Mouse (Mus musculus) embryonic stem cell, embryonic (primary cell): ENCODE results near the gene Cd72.

Source experiments
- CTCF ChIA-PET, 4 experiments: fragments of 300-600 bp in 2 of 4; fragments of 350-600 bp in 2 of 4; sonication (Branson Sonifier 250); formaldehyde crosslinking; loops; one replicate each; lab custom pipeline; 2022; ENCODE audit warnings: inconsistent platforms in 2 of 4; lab: Charles Lee
- POLR2A ChIA-PET, 4 experiments: fragments of 300-600 bp in 2 of 4; fragments of 350-600 bp in 2 of 4; sonication (Branson Sonifier 250); formaldehyde crosslinking; loops; one replicate each; lab custom pipeline; 2022; ENCODE audit warnings: antibody characterized with exemption in 4 of 4, inconsistent platforms in 1 of 4; lab: Charles Lee

Cd72 gene

DNA sequence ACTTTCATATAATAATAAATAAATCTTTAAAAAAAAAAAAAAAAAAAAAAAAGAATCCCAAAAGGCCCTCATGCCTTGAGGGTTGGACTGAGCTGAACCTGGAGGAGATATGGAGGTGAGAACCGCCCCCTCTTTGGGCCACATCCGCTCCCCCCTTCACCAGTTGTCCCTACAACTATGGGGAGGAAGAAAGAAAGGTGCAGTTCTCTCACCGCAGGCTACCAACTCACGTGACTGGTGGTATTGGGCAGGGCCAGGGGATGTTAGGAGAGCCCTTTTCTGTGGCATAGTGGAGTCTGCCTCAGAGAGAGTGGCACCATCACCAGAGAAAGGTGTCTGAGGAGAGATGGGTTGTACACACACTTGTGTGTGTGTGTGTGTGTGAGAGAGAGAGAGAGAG lies 2.0 kb upstream of the Cd72 start:
- ChIA-PET CTCF (interaction anchor here (0.5 to 1.1 kb wide), 9 partner anchors 10 to 1518 kb away, joined by 3 to 7 read pairs (median 4); no protein-coding TSS in a partner anchor), POLR2A (interaction anchor here in 2 of 4 experiments (0.6 to 1.5 kb wide), 4 partner anchors 11 to 224 kb away, joined by 3 read pairs; partner anchors contain the start of gene Arhgef39 (in 1 of the 2))

DNA sequence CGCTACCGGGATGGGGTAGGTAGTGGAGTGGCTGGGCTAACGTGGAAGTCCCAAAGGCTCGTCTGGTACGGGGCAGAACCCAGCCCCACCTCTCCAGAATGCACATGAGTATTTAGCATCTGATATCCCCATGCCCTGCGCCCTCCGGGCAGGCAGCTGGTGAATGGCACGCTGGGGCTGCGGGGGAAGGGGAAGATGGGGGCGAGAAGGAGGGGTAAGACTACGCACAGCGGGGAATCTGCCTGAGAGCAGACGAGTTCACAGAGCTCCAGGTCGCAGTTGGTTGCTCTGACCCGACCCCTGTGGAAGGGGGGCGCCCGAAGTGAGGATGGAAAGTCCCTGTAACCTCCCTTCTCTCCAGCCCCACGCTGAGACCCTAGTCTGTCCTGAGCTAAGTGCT lies 1.0 kb downstream of the Cd72 start:
- ChIA-PET CTCF (interaction anchor here in 2 of 4 experiments (0.6 to 1.5 kb wide), 6 partner anchors 10 to 121 kb away, joined by 3 to 4 read pairs (median 3); no protein-coding TSS in a partner anchor), POLR2A (interaction anchor here in 3 of 4 experiments (0.9 to 1.4 kb wide), 4 partner anchors 8 to 16 kb away, joined by 3 read pairs; no protein-coding TSS in a partner anchor)

DNA sequence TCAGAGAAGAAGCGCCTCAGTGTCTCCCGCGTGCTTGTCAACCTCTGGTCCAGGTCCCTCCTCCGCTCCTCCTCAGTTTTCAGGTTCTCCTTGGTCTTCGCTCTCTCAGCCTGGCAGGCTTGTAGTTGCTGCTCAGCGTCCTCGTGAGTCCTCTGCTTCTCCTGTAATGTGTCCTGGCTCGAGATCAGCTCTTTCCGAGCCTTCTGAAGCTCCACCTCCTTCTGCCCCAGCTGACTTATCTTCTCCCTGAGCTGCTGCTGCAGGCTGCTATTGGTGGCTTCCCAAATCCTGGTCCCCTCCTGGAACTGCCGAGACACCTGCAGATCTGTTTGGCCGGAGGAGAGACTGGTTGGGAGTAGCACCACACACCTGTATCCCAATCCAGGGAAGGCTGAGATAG lies 2.1 kb downstream of the Cd72 start:
- CTCF ChIA-PET: interaction anchor here in 2 of 4 experiments (0.6 to 1.6 kb wide), 2 partner anchors 47 to 1133 kb away, joined by 3 read pairs; partner anchors contain the start of gene Arhgef39 (in 1 of the 2)
- POLR2A ChIA-PET: interaction anchor here in 2 of 4 experiments (0.6 to 1.3 kb wide), 4 partner anchors 9 to 29 kb away, joined by 3 to 4 read pairs (median 3); partner anchors contain the start of gene Tesk1 (in 1 of the 2)

DNA sequence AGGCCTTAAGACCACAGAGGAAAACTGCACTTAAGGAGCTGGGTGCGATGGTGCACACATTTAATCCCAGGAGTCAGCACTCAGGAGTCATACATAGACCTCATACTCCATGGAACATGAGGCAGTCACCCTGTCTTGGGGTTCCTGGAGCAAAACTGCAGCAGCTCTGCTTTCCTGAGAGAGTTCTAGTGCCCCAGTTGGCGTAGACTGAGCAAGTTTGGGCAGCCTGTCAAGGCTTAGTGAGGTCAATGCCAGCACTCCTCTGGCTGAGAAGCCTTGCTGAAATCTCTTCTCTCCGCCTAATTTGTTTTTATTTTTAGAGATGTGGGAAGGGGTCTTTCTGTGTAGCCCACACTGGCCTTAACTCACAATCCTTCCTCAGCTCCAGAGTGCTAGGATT lies 5.9 kb downstream of the Cd72 start:
- POLR2A ChIA-PET: interaction anchor here in 1 of 4 experiments (0.6 to 1.6 kb wide), 2 partner anchors 43 to 96 kb away, joined by 3 to 8 read pairs; no protein-coding TSS in a partner anchor
- CTCF ChIA-PET: interaction anchor here in 3 of 4 experiments (0.5 to 1.6 kb wide), 3 partner anchors 16 to 394 kb away, joined by 3 to 8 read pairs (median 6); no protein-coding TSS in a partner anchor

DNA sequence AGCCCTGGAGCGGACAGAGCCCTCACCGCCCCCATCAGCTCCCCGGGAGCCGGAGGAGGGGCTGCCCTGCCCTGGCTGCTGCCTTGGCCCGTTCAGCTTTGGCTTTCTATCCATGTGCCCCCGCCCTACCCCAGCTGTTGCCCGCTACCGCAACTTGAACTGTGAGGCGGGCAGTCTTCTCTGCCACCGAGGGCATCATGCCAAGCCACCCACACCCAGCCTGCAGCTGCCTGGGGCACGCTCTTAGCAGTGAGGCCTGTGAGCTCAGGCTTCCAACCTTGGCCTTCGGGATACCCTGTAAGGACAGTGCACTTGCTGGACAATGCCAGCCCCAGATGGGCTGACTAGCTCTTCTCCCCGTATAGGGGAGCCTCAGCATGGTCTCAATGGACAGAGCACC lies 7.2 kb downstream of the Cd72 start:
- ChIA-PET CTCF (interaction anchor here (0.6 to 1.6 kb wide), 7 partner anchors 10 to 81 kb away, joined by 3 to 8 read pairs (median 4); no protein-coding TSS in a partner anchor), POLR2A (interaction anchor here in 2 of 4 experiments (1.3 to 1.6 kb wide), 2 partner anchors 44 to 46 kb away, joined by 3 read pairs; no protein-coding TSS in a partner anchor)

DNA sequence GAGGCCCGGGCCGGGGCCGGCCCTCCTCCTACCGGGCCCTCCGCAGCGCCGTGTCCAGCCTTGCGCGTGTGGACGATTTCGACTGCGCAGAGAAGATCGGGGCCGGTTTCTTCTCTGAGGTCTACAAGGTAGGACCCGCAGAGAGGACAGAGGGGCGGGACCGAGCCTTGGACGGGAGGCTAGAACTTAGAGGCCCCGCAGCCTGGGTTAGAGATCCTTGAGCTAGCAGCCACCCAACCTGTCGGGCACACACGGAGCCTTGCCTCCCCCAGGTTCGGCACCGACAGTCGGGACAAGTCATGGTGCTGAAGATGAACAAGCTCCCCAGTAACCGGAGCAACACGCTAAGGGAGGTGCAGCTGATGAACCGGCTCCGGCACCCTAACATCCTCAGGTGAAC lies 10.9 kb downstream of the Cd72 start:
- ChIA-PET CTCF (interaction anchor here (0.5 to 1.3 kb wide), 9 partner anchors 10 to 378 kb away, joined by 3 to 8 read pairs (median 4); no protein-coding TSS in a partner anchor), POLR2A (interaction anchor here in 3 of 4 experiments (0.6 to 1.4 kb wide), 21 partner anchors 8 to 443 kb away, joined by 3 to 9 read pairs (median 4); partner anchors contain the start of genes Ccdc107 (in 3 of the 3), Arhgef39 (in 1 of the 3), Cd72 (in 1 of the 3) and Creb3 (in 1 of the 3))

DNA sequence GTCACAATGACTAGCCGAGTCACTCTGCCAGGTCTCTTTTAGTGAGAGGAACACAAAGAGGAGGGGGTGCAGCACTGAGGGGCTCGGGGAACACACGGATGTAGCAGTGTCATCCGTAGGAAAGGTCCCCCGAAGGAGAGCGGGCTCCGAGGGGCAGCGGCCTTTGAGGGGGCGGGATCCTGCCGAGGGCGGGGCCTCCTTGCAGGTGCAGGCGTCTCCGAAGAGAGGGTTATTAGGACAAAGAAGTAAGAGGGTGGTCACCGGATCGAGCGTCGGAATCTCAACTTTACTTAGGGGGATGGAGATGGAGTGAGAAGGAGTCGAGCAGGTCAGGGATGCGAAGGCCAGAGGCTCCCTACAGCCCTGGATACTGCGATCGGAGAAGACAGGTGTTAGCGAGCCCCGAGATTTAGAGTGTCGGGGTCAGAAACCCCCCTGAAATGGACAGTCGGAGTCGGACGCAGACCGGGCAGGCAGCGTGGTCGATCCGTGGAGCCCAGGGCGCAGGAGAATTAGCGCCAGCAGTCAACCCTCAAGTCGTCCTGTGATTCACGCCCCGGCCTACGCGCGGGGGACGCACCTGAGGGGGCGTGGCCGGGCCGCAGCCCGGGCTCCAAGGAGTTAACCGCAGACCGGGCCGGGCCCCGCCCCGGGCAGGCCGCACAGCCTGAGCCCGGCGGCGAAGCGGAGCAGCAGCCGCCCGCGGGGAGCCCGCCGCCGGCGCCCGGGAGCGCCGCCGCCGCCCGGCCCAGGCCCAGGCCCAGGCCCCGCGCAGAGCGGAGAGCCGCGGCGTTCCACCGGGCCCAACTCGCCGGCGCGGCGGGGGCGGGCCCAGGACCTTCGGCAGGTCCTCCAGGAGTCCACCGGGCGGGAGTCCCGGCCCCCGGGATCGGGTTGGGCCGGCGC lies 11.7 kb downstream of the Cd72 start:
- CTCF ChIA-PET: interaction anchor here in 2 of 4 experiments (1.0 to 1.3 kb wide), 2 partner anchors 36 to 37 kb away, joined by 5 to 6 read pairs; no protein-coding TSS in a partner anchor
- POLR2A ChIA-PET: interaction anchor here in 2 of 4 experiments (1.0 to 1.4 kb wide), 4 partner anchors 9 to 86 kb away, joined by 3 to 7 read pairs (median 6); partner anchors contain the start of gene Ccdc107 (in 1 of the 2)

DNA sequence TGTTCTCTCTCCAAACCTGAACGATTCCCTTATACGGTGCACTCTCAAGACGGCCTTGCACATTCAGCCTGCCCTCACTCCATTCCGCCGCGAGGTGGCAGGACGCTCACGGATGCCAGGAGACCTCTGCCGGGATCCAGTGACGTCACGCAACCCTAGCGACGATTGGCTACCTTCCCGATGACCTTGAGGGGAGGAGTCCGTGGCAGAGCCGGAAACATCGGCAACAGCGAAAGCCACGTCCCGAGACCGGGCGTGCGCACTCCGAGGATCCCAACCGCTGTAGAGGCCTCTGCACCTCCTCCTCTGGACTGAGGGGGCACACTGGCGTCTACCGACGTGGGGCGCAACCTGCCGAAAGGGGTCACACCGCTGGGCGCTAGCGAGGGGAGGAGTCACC lies 12.4 kb downstream of the Cd72 start:
- CTCF ChIA-PET: interaction anchor here (1.0 to 1.8 kb wide), 6 partner anchors 10 to 88 kb away, joined by 3 to 14 read pairs (median 5); no protein-coding TSS in a partner anchor
- POLR2A ChIA-PET: interaction anchor here in 2 of 4 experiments (1.6 kb wide), 3 partner anchors 10 to 120 kb away, joined by 4 to 6 read pairs (median 5); partner anchors contain the start of genes Creb3 (in 1 of the 2) and Tln1 (in 1 of the 2)

DNA sequence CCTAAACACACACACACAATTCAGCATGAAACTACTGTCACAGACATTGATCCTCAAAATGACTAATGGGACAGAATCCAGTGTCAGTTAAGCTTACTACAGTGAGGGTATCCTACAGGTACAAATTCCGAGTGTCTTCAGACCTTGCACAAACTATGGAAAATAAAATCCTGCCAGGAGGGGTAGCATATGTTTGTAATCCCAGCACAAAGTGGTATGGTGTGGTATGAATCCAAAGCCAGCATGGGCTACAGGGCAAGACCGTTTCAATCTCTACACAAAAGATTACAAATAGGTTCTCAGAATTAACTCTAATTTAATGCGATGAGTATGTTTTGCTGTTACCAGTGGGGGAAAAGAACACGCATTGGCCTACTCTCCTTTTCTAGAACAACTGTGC lies 12.8 kb downstream of the Cd72 start, which contains the start of gene Tesk1:
Gene Tesk1 (plus strand): TSS at position 301 of the 400 bp plus-strand sequence.
- CTCF ChIA-PET: interaction anchor here (0.6 to 1.8 kb wide), 14 partner anchors 10 to 1533 kb away, joined by 3 to 14 read pairs (median 4); partner anchors contain the start of genes Arhgef39 (in 1 of the 4) and Tpm2 (in 1 of the 4)

DNA sequence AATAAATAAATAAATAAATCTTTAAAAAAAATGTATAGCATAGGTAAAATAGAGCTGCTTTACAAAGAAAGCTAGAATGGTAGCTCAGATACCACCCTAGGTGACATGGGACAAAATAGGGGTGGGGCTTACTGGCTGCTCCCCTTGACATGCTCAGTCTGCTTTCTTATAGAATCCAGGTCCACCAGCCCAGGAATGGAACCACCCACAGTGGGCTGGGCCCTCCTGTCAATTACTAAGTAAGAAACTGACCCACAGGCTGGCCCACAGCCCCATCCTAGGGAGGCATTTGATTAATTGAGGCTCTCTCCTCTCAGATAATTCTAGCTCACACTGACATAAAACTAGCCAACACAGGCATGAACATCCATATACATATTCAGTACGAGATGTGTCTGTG lies 21.6 kb downstream of the Cd72 start:
- ChIA-PET POLR2A (interaction anchor here in 3 of 4 experiments (0.6 to 2.0 kb wide), 10 partner anchors 8 to 1429 kb away, joined by 3 to 10 read pairs (median 4); partner anchors contain the start of genes Creb3 (in 1 of the 3), Tesk1 (in 1 of the 3) and Tln1 (in 1 of the 3)), CTCF (interaction anchor here (0.6 to 3.2 kb wide), 19 partner anchors 15 to 1419 kb away, joined by 3 to 23 read pairs (median 4); partner anchors contain the start of gene Sit1 (in 2 of the 4))

More for the DNA sequence above, 12.8 kb downstream of the Cd72 start, which contains the start of gene Tesk1:
- POLR2A ChIA-PET: interaction anchor here in 3 of 4 experiments (0.8 to 1.8 kb wide), 19 partner anchors 9 to 395 kb away, joined by 3 to 10 read pairs (median 4); partner anchors contain the start of genes Arhgef39 (in 2 of the 3), Ccdc107 (in 2 of the 3), Creb3 (in 1 of the 3) and Fam166b (in 1 of the 3)

DNA sequence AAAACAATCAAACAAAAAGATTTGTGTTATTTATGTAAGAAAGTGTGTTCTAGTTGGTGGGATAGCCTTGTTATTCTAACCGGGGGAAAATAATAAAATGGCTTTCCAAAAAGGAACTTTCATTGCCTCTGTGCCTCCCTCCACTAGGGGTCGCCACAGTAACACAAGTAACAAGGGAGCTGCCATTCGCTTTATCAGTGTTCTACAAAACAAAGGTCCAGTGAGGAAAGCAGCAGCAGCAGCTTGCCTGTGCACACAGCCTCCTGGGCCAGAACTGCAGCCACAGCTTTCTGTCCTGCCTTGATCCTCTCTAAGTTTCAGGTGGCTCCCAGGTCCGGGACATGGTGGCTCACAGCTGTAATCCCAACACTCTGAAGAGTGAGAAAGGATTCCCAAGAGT lies 22.7 kb downstream of the Cd72 start:
- ChIA-PET CTCF (interaction anchor here (0.5 to 3.2 kb wide), 78 partner anchors 8 to 1967 kb away, joined by 3 to 23 read pairs (median 4); partner anchors contain the start of genes Ccdc107 (in 3 of the 4), Creb3 (in 3 of the 4), Tln1 (in 3 of the 4) and Sit1 (in 2 of the 4)), POLR2A (interaction anchor here in 3 of 4 experiments (0.6 to 2.0 kb wide), 12 partner anchors 9 to 431 kb away, joined by 3 to 10 read pairs (median 4); partner anchors contain the start of genes Arhgef39 (in 1 of the 3), Tesk1 (in 1 of the 3) and Vcp (in 1 of the 3))

DNA sequence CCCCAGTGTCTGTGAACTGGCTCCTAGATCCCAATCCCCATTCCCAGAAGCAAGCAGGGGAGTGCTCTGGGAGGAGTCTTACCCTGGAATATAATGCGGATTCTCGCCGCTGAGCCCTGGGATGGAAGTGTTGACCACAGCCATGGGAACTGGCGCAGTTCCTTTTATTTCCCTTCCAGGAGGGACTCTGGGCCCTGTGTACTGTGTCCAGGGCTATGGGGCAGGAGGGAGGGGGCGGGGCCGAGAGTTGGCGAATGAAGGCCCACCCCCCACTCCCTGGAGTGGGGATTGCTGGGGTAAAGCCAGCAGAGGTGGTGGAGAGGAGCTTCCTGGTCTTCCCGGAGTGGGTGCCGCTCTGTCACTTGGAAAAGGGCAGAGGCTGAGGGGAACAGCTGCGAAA lies 25.5 kb downstream of the Cd72 start, which contains the start of gene Fam166b:
Gene Fam166b (minus strand): TSS at position 189 of the 400 bp plus-strand sequence.
- CTCF ChIA-PET: interaction anchor here in 3 of 4 experiments (0.5 to 1.6 kb wide), 5 partner anchors 50 to 331 kb away, joined by 3 to 8 read pairs (median 5); no protein-coding TSS in a partner anchor
- POLR2A ChIA-PET: interaction anchor here in 2 of 4 experiments (0.5 to 2.1 kb wide), 8 partner anchors 10 to 162 kb away, joined by 3 to 9 read pairs (median 4); partner anchors contain the start of gene Atp8b5 (in 1 of the 2)

DNA sequence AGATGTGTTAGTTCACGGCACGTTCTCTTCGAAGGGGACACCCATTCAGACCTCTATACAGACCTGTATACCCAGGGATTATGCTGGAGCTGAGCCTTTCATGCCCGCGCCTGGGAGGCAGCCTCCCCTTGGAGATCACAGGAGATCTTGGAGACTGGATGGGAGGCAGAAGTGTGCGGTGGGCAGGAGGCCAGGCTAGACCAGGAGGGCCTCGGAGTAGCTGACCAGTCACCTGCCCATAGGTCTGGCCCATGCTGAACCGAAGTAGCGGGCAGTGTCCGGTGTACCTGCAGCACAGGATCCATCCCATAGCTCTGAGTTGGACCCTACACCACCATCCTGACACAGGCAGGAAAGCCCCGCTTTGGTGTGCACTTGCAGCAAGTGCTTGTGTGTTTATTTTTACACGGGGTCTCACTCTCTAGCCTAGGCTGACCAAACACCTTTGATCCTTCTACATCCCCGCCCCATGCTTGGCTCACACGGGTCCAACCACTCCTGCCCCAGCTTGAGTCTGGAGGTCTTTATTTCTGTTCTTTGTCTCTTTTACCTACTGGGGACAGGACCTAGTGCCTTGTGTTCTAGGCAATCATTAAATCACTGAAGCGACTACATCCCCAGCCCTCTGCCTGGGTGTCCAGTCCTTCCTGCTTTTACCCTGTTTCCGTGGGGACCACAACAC lies 26.1 kb downstream of the Cd72 start:
- CTCF ChIA-PET: interaction anchor here (0.5 to 1.7 kb wide), 12 partner anchors 49 to 388 kb away, joined by 3 to 8 read pairs (median 4); partner anchors contain the start of gene Tln1 (in 1 of the 4)
- POLR2A ChIA-PET: interaction anchor here in 3 of 4 experiments (0.6 to 2.0 kb wide), 13 partner anchors 11 to 369 kb away, joined by 3 to 4 read pairs (median 3); partner anchors contain the start of genes Arhgef39 (in 1 of the 3), Atp8b5 (in 1 of the 3) and Unc13b (in 1 of the 3)

DNA sequence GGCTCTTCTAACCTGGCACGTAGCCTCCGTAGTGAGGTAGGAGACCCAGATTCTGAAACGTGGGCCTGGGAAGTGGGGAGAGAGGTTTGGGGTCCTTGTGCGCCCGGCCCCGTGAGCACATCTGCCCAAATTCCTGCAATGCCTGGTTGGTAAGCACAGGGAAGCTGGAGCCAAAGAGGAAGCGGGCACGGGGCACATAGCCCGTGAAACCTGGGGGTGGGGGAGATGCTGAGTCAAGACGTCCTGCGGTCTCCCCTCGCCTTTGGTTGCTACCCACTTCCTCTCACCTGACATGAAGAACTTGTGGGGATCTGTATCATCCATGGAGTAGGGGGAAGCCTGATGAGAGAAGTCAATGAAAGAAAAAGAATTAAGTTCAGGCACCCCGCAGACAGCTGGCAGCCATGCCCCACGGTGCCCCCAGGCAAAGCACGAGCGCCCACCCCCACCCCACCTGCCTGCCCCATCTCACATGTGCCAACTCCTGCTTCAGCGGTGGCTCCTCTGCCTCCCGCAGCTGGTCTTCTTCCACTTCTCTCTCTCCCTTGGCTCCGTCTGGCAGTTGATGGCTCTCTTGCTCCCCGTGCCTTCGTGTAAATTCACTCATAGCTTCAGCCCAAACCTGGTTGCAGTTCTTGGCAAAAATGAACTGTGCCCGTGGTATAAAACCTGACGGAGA lies 26.8 kb downstream of the Cd72 start:
- ChIA-PET POLR2A (interaction anchor here in 3 of 4 experiments (0.6 to 1.7 kb wide), 8 partner anchors 12 to 369 kb away, joined by 3 read pairs; partner anchors contain the start of genes Arhgef39 (in 1 of the 3) and Unc13b (in 1 of the 3)), CTCF (interaction anchor here in 3 of 4 experiments (0.5 to 1.7 kb wide), 7 partner anchors 49 to 388 kb away, joined by 3 to 8 read pairs (median 3); partner anchors contain the start of gene Tln1 (in 1 of the 3))

DNA sequence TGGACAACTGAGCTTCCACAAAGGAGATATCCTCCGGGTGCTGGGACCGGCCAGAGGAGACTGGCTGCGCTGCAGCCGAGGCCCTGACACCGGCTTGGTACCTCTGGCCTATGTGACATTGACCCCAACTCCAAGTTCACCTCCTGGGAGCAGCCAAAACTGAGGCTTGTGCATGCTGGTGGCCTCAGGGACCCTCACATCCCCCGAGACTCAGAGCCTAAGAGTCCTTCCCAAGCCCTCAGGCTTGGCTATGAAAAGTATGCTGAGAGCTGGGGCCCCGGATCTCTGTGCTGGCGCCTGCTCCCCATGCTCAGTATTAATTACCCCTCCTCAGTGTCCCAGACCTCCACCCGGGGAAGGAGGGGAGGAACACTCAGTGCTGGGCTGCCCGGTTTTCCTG lies 27.9 kb downstream of the Cd72 start:
- POLR2A ChIA-PET: interaction anchor here in 1 of 4 experiments (1.6 kb wide), 1 partner anchor 73 kb away, joined by 3 read pairs; the partner anchor contains the start of gene Arhgef39
- CTCF ChIA-PET: no interaction called here
